Mouse (Mus musculus): ENCODE measurements around the gene Rarb.

- no peak for TF ChIP-seq POLR2A (IDR thresholded peaks at IDR 0.05; ENCODE audit: borderline replicate concordance, low read depth, low read length)
- no peak for TF ChIP-seq CTCF (IDR thresholded peaks at IDR 0.05; ENCODE audit: low read depth, low read length)
Measured at GRCm38 (mm10) chr14:16740982-16741739, 77.8 kb downstream of the Rarb start.
